Mouse (Mus musculus) CH12.LX (cell line): ENCODE data around the gene RPS10-NUDT3.

Experiments
- CTCF ChIP-seq, 2 experiments: IDR thresholded peaks in 1 of 2; conservative IDR thresholded peaks in 1 of 2; 2 replicates each; pipeline ENCODE4 v1.5.1; 2011 to 2012; ENCODE audit warnings: low read depth in 2 of 2, low read length in 2 of 2, improper control_type of control experiment in 1 of 2, inconsistent platforms in 1 of 2, mild to moderate bottlenecking in 1 of 2, moderate library complexity in 1 of 2
- EP300 ChIP-seq: IDR thresholded peaks from 2 replicates; pipeline ENCODE4 v1.6.1; 2011; ENCODE audit warnings: low read length, improper control_type of control experiment
- MEF2A ChIP-seq: IDR thresholded peaks from 2 replicates; pipeline ENCODE4 v1.6.1; 2014; ENCODE audit warnings: low read depth, mild to moderate bottlenecking, inconsistent platforms, low read length, improper control_type of control experiment, borderline replicate concordance
- MYC ChIP-seq: IDR thresholded peaks from 2 replicates; pipeline ENCODE4 v1.6.1; 2011; ENCODE audit warnings: low read depth, mild to moderate bottlenecking, improper control_type of control experiment, low read length
- POLR2A ChIP-seq: IDR thresholded peaks from 2 replicates; pipeline ENCODE4 v1.6.1; 2011; ENCODE audit warnings: low read depth, mild to moderate bottlenecking, improper control_type of control experiment, low read length
- SIN3A ChIP-seq: IDR thresholded peaks from 2 replicates; pipeline ENCODE4 v1.6.1; 2012; ENCODE audit warnings: low read length, improper control_type of control experiment, inconsistent platforms
- SMC3 ChIP-seq: IDR thresholded peaks from 2 replicates; pipeline ENCODE4 v1.6.1; 2011; ENCODE audit warnings: low read depth, low read length, improper control_type of control experiment

- TF ChIP-seq POLR2A (no peak), SIN3A (no peak), CTCF (conservative IDR thresholded peaks at IDR 0.05 in 1 of 2, IDR thresholded peaks at IDR 0.05 in 1 of 2; ENCODE audit: low read depth in 2 of 2, low read length in 2 of 2) (no peak), MYC (no peak), EP300 (no peak), SMC3 (no peak), MEF2A (no peak)
Observed at GRCm38 (mm10) chr17:27596376-27597190, 38.4 kb downstream of the RPS10-NUDT3 start.
